Mouse (Mus musculus) adrenal gland, postnatal 4 days (tissue): ENCODE data around the gene Rtp4. TPM values are rescaled to one million over a fixed set of nuclear protein-coding genes. Genes with fewer than 3 reads are reported as not detected.

Experiments used
- DNase-seq, 2 experiments: peaks; one replicate each; pipeline ENCODE4 v3.0.0; 2021 to 2022; ENCODE audit warnings: low spot score in 2 of 2, mixed read lengths in 2 of 2
- total RNA-seq, 2 experiments: library from RNA; stranded (reverse); gene quantifications; 2 replicates each; pipeline ENCODE4 v1.2.3; 2021

The Rtp4 gene
- total RNA-seq, 2 experiments from 2014 or later = 8.3 to 9.4 TPM

GRCm38 (mm10) chr16:23568369-23568958 lies 48.4 kb downstream of the Rtp4 start:
- no peak for DNase-seq

GRCm38 (mm10) chr16:23574561-23574960 lies 54.5 kb downstream of the Rtp4 start:
- DNase-seq = no peak

DNA sequence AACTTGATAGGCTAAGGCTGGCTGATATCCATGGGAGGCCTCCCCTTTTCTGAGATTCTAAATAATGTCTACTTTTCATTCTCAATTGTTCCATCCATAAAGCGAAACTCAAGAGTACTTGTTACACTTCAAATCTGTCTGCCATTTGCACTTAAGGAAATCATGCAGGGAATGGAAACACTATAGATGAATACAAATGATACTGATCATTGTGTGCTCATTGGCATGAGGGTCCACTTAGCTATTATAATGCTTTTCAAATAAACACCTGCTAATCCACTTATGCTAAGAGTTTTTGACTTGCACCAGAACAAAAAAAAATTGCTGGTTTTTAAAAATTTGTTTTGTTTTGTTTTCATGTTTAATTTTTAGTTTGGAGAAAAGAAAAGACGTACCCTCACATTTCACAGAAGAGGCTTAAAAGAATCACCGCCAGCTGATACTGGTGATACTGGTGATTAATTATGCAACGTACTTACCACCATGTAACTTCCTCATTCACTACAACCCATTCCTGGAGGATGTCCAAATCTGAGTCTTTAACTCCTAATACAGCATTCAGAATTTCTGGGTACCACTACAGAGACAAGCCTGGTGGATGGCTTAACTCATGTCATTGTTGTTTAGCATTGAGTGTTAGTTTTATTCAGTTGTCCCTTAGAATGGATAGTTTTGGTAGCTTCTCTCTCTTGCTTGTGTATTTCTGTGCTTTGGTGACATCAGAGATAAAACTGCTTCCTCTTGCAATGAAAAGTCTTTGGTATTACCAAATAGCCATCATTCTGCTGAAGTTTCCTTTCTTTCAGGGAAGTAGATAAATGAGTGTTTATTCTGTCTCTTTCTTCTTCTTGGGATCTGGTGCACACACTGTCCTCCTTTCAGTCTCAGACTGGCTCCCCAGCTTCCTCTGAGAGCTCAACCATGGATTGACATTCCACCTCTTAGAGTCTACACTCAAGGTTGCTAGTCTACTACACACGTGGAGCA lies 71.3 kb downstream of the Rtp4 start:
- no peak for DNase-seq

GRCm38 (mm10) chr16:23592501-23592900 lies 72.4 kb downstream of the Rtp4 start:
- no peak for DNase-seq

DNA sequence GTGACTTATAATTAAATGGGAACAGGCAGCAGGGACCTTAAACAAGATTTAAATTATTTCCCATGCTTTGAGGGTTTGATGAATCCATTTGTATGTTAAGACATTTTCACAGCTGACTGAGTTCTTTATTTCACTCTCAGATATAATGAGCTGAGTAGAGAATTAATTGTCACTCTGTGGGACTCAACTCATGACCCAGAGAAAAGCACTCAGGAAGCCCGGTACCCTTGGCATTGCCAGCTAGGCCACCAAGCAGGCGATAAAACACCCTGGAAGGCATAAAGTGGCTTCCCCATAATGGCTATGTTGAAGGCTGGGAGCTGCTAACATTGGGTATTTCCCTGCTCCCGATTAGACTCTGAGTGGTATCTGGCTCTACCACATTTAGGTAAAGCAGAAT lies 76.6 kb downstream of the Rtp4 start:
- DNase-seq = no peak

- no peak for DNase-seq
These were observed 77.9 kb downstream of the Rtp4 start for GRCm38 (mm10) chr16:23597968-23598367.

GRCm38 (mm10) chr16:23606220-23606619 lies 86.1 kb downstream of the Rtp4 start:
- DNase-seq = no peak

DNA sequence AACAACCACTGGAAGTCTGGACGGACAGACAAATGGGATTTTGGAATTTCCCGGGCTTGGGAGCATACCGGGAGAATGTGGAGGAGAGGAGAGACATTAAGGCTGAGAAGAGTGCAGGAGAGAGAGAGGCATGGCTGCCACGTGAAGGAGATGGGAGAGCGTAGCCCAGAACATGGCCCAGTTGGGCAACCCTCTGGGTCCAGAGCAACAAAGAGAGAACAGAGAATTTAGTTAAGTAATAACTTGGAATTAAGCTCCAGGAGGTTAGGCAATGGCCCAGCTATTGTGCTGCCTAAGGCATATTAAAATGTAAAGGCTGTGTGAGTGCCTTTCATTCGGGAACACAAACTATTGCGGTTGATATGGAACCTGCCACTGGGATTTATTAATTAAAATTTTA lies 86.6 kb downstream of the Rtp4 start:
- DNase-seq = no peak

- DNase-seq = no peak
These were observed 87.9 kb downstream of the Rtp4 start for GRCm38 (mm10) chr16:23607911-23608410.

DNA sequence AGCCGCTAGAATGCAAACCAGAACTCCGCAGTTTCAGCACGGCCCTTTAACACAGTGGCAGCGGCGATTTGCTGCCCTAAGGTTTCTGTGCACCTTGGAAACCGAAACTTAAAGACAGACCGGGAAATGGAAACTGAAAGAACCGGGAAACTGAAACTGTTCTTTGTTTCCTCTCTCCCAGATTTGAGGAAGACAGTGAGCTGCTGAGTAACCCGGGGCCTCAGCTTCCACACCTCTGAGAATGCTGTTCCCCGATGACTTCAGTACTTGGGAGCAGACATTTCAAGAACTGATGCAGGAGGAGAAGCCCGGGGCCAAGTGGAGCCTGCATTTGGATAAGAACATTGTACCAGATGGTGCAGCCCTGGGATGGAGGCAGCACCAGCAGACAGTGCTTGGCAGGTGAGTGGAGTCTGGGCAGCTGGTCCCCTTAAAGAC lies 89.7 kb downstream of the Rtp4 start:
- DNase-seq = no peak

DNA sequence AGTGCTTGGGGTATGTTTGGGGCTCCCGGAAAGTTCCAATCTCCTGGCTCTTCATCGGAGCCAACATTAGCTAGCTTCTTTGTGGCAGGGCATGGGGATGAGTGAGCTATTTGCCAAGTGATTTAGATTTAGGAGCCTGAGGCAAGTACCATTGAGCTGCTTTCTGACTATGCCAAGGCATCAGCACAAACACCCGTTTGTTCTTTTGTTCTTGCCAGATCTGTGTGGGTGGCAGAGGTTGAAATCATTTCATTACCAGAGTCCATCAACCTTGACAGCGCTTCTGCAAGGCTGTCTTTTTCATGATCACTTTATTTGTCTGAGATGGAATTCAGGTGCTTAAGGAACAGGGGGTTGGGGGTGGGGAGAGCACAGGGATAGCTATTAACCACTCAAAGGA lies 104.1 kb downstream of the Rtp4 start:
- no peak for DNase-seq

DNA sequence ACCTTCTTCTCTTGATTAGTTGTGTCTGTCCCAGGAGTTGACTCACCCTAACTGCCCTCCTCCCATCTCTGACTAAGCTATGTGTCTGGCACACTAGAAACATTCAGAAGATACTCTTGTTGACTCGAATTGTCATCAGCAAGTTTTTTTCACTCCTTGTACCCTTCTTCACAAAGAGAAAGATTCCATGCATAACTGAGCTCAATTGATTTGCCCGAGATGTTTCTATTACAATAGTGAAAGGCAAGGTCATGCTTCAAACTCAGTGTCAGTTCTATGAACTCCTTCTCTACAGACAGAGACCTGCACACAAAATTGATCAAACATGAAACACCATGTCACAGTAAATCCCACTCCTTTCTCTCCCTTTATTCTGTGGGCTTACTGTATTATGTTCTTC lies 111.4 kb downstream of the Rtp4 start:
- DNase-seq = no peak

DNA sequence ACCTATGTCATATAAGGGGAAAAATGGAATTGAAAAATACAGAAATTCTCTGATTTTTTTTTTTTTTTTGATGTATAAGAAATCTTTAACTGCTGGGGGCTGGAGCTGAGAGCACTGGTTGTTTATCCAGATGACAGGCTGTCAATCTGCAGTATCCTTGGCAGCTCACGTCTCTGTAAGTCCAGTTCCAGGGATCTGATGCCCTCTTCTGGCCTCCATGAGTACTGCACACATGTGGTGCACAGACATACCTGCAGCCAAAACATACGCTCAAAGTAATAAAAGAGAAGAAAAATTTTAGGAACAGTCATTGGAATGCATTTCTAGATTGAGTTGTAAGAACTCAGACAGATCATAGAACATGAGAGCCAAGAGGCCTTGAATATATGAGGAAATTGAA lies 112.6 kb downstream of the Rtp4 start:
- no peak for DNase-seq

GRCm38 (mm10) chr16:23653028-23653427 lies 132.9 kb downstream of the Rtp4 start:
- no peak for DNase-seq

DNA sequence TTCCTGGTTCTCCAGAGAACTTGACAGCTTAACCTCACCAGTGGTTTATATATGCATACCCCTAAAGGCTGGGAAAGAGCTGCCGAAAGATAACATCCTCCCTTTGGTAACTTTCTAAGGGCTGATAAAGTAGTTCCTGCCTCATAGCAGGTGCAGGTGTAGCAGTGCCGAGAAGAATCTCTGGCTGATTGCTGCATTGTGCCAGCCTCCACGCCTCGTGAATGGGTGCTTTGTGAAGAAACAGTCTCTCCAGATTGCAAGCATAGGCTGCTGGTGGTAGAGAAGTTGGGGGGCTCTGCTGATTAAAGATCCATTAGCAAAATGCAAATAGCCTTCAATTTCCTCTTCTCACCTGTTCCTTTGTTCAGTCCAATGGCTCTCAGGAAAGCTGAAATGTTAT lies 133.4 kb downstream of the Rtp4 start:
- DNase-seq = no peak

GRCm38 (mm10) chr16:23659597-23660531 lies 139.8 kb downstream of the Rtp4 start:
- no peak for DNase-seq

Other genes with a start within 250 kb of the Rtp4 start
- gene Rtp1, start 91.2 kb upstream of the Rtp4 start, total RNA-seq = not detected
- 10 to 100 TPM; 76.5 to 89.9 TPM for gene Masp1, start 524 bp downstream of the Rtp4 start, total RNA-seq